Mouse (Mus musculus): Measurements from ENCODE around the gene Grb14. TPM values are rescaled to one million over a fixed set of nuclear protein-coding genes. Genes with fewer than 3 reads are reported as not detected.

Gene Grb14
- total and polyA plus RNA-seq, 3 experiments = 0.61 to 0.85 (median 0.74) TPM

DNA sequence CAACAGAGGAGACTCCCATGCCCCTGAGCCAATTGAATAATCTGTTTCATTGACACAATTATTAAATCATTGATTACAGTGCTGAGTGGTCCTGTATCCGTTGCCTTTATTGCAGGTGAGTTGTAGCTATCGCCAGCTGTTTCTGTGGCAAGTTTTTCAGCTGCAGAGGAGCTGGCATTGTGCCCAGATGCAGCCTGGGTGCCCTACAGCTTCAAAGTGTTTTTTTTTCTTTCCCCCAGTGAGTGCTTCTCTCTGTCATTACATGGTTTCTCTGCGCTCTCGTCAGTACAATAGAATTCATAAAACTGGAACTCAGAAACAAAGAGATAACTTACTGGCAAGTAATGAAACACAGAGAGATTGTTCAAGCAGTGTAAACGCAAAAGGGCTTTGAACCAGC, 139.1 kb downstream of the Grb14 start:
- no peaks in the 10 kb centered on the region for H3K36me3 ChIP-seq (replicated peaks in 1 of 2; ENCODE audit: control insufficient read depth in 1 of 2, insufficient read depth in 1 of 2, low read length in 1 of 2)
- no peak for DNase-seq (ENCODE audit: extremely low read depth)
- H3K79me2 ChIP-seq (replicated peaks; ENCODE audit: control insufficient read depth, extremely low read depth, insufficient read depth, poor library complexity, severe bottlenecking) = no peaks in the 10 kb centered on the region
- H3K4me2 ChIP-seq (ENCODE audit: insufficient read depth, low read depth, poor library complexity, severe bottlenecking) = no peak overlapping the region
- H3K4me1 ChIP-seq (ENCODE audit: control insufficient read depth in 1 of 2, insufficient read depth in 2 of 2) = no peaks in the 10 kb centered on the region
- TF ChIP-seq CHD2 (IDR thresholded peaks at IDR 0.05; ENCODE audit: low read length) (no peak), RCOR1 (conservative IDR thresholded peaks at IDR 0.05; ENCODE audit: low read depth, low read length) (no peak), SIN3A (IDR thresholded peaks at IDR 0.05; ENCODE audit: low read length) (no peak), CTCF (conservative IDR thresholded peaks at IDR 0.05 in 1 of 2, IDR thresholded peaks at IDR 0.05 in 1 of 2; ENCODE audit: low read depth in 2 of 2, low read length in 2 of 2) (no peak), IRF4 (IDR thresholded peaks at IDR 0.05; ENCODE audit: low read depth, low read length) (no peak), EP300 (IDR thresholded peaks at IDR 0.05; ENCODE audit: low read length) (no peak), MYC (IDR thresholded peaks at IDR 0.05; ENCODE audit: low read depth, low read length) (no peak), TCF12 (IDR thresholded peaks at IDR 0.05; ENCODE audit: low read depth, low read length) (no peak), ZNF384 (IDR thresholded peaks at IDR 0.05; ENCODE audit: low read depth, low read length) (no peak), MAZ (IDR thresholded peaks at IDR 0.05; ENCODE audit: low read depth, low read length) (no peak)
- no peaks in the 10 kb centered on the region for H3K9me3 ChIP-seq (replicated peaks; ENCODE audit: low read length)
- no peak overlapping the region for H3K27ac ChIP-seq (ENCODE audit: insufficient read depth, low read depth)
- dilution Hi-C loops (cut with MboI; ENCODE audit: extremely low pct_ligation_motif_present, extremely low pct_unique_long_range_greater_than_20kb, low sequenced_read_pairs) = no loop called here
- no peak overlapping the region for H3K9ac ChIP-seq (ENCODE audit: insufficient read depth, low read depth)
- no peak overlapping the region for H3K4me3 ChIP-seq (replicated peaks in 1 of 3; ENCODE audit: low read depth in 2 of 3, low read length in 2 of 3, poor library complexity in 1 of 3)
- H3K27me3 ChIP-seq (replicated peaks) = no peaks in the 10 kb centered on the region
- in situ Hi-C loops (cut with MboI; ENCODE audit: low pct_ligation_motif_present, low pct_unique_long_range_greater_than_20kb, low sequenced_read_pairs) = no loop called here

GRCm38 (mm10) chr2:64878275-64878674, 146.5 kb downstream of the Grb14 start:
- in situ Hi-C loops (cut with MboI; ENCODE audit: low pct_ligation_motif_present, low pct_unique_long_range_greater_than_20kb, low sequenced_read_pairs) (no loop called here), dilution Hi-C loops (cut with MboI; ENCODE audit: extremely low pct_ligation_motif_present, extremely low pct_unique_long_range_greater_than_20kb, low sequenced_read_pairs) (no loop called here)
- H3K27me3 ChIP-seq (replicated peaks) = no peaks in the 10 kb centered on the region
- no peaks in the 10 kb centered on the region for H3K79me2 ChIP-seq (replicated peaks; ENCODE audit: control insufficient read depth, extremely low read depth, insufficient read depth, poor library complexity, severe bottlenecking)
- TF ChIP-seq MAX (IDR thresholded peaks at IDR 0.05; ENCODE audit: low read length) = no peak
- TF ChIP-seq HCFC1 (IDR thresholded peaks at IDR 0.05; ENCODE audit: low read depth, low read length) = no peak
- no peak for TF ChIP-seq TBP (conservative IDR thresholded peaks at IDR 0.05; ENCODE audit: low read depth, low read length)
- TF ChIP-seq JUND (conservative IDR thresholded peaks at IDR 0.05; ENCODE audit: low read depth, low read length) = no peak
- no peak for TF ChIP-seq RCOR1 (conservative IDR thresholded peaks at IDR 0.05; ENCODE audit: low read depth, low read length)
- no peak for TF ChIP-seq MAZ (IDR thresholded peaks at IDR 0.05; ENCODE audit: low read depth, low read length)
- no peak for TF ChIP-seq CHD1 (IDR thresholded peaks at IDR 0.05; ENCODE audit: low read depth, low read length)
- TF ChIP-seq MXI1 (IDR thresholded peaks at IDR 0.05; ENCODE audit: low read depth, low read length) = no peak
- TF ChIP-seq UBTF (IDR thresholded peaks at IDR 0.05; ENCODE audit: low read depth, low read length) = no peak
- no peak for TF ChIP-seq E2F4 (IDR thresholded peaks at IDR 0.05; ENCODE audit: insufficient replicate concordance, low read depth, low read length)
- no peak for TF ChIP-seq ZNF384 (IDR thresholded peaks at IDR 0.05; ENCODE audit: low read depth, low read length)
- TF ChIP-seq ZKSCAN1 (IDR thresholded peaks at IDR 0.05; ENCODE audit: borderline replicate concordance, low read depth, low read length) = no peak
- no peak for TF ChIP-seq USF2 (conservative IDR thresholded peaks at IDR 0.05; ENCODE audit: low read depth, low read length)
- TF ChIP-seq GABPA (IDR thresholded peaks at IDR 0.05; ENCODE audit: insufficient replicate concordance, low read depth, low read length) = no peak
- no peak for TF ChIP-seq POLR2AphosphoS2 (IDR thresholded peaks at IDR 0.05; ENCODE audit: low read depth, low read length)
- no peak for TF ChIP-seq MAFK (IDR thresholded peaks at IDR 0.05; ENCODE audit: insufficient replicate concordance, low read length)
- no peak for TF ChIP-seq CHD2 (IDR thresholded peaks at IDR 0.05; ENCODE audit: low read length)
- no peak for TF ChIP-seq EP300 (IDR thresholded peaks at IDR 0.05; ENCODE audit: low read length)
- TF ChIP-seq NRF1 (IDR thresholded peaks at IDR 0.05; ENCODE audit: low read depth, low read length) = no peak
- no peaks in the 10 kb centered on the region for H3K4me1 ChIP-seq (ENCODE audit: control insufficient read depth in 1 of 2, insufficient read depth in 2 of 2)
- no peak overlapping the region for H3K4me2 ChIP-seq (ENCODE audit: insufficient read depth, low read depth, poor library complexity, severe bottlenecking)
- DNase-seq (ENCODE audit: extremely low read depth) = no peak
- H3K36me3 ChIP-seq (replicated peaks in 1 of 2; ENCODE audit: control insufficient read depth in 1 of 2, insufficient read depth in 1 of 2, low read length in 1 of 2) = no peaks in the 10 kb centered on the region
- no peak overlapping the region for H3K9ac ChIP-seq (ENCODE audit: insufficient read depth, low read depth)
- no peak overlapping the region for H3K4me3 ChIP-seq (replicated peaks in 1 of 3; ENCODE audit: low read depth in 2 of 3, low read length in 2 of 3, poor library complexity in 1 of 3)
- H3K9me3 ChIP-seq (replicated peaks; ENCODE audit: low read length) = no peaks in the 10 kb centered on the region
- H3K27ac ChIP-seq (ENCODE audit: insufficient read depth, low read depth) = no peak overlapping the region
